Mouse (Mus musculus): ENCODE data around the gene Olfr749. TPM values are rescaled to one million over a fixed set of nuclear protein-coding genes. Genes with fewer than 3 reads are reported as not detected.

Olfr749 gene
- not detected for polyA plus RNA-seq (2014; fragmentation: Illumina TruSeq; extraction: RNeasy Lipid Tissue Mini Kit (QIAGEN cat#74804); ENCODE audit: insufficient read depth, low read depth, low replicate concordance)

GRCm38 (mm10) chr14:50744994-50745393, at the start of gene Olfr749:
Gene Olfr749, minus strand, starts transcription at chr14:50745094.

DNA sequence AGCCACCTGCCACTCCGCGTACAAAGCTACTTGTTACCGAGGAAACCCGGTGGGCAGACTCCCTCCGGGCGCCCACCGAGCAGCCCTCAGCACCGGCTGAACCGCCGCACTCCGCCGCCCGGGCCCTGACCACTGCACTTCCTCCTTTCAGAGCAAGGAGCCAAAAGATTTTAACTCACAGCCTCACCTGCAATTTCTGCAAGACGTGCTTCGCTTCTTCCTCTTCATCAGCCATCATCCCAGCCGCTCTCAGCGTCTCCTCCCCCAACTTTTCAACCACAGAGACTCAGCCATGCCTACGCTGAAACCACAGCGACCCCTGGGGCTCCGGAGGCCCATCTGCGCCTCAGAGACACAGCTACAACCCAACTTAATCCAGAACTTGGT, 40.4 kb upstream of the Olfr749 start, which contains the start of gene Ttc5:
Gene Ttc5, minus strand, starts transcription at position 269 of the 387 bp plus-strand sequence.

DNA sequence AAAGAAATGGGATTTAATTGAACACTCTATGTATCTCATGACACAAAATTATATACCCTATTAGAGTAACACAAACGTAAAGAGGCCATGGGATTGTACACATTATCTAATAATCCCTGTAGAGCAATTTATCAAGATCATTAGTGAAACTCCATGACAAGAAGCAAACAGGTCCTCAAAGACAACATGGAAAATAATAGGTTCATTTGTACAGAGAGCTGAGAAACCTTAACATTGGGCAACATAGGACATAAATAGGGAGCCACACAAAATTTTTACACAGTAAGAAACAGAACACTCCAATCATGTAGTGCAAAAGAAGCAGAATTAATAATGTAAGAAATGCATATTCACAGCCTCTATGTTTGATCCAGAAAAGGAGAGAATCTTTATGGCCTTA, 37.8 kb downstream of the Olfr749 start, which contains the start of gene Olfr748:
Gene Olfr748, plus strand, starts transcription at position 301 of the 400 bp plus-strand sequence.

GRCm38 (mm10) chr14:50693106-50693505, 51.8 kb downstream of the Olfr749 start, which contains the start of gene Olfr747:
Gene Olfr747, minus strand, starts transcription at chr14:50693206.

Other genes with a start within 250 kb of the Olfr749 start
- not detected for gene Olfr742, start 241.5 kb downstream of the Olfr749 start, polyA plus RNA-seq (2014; fragmentation: Illumina TruSeq; extraction: RNeasy Lipid Tissue Mini Kit (QIAGEN cat#74804); ENCODE audit: insufficient read depth, low read depth, low replicate concordance)
- gene Olfr743, start 223.3 kb downstream of the Olfr749 start, polyA plus RNA-seq (2014; fragmentation: Illumina TruSeq; extraction: RNeasy Lipid Tissue Mini Kit (QIAGEN cat#74804); ENCODE audit: insufficient read depth, low read depth, low replicate concordance) = not detected
- not detected for gene Olfr744, start 130.2 kb downstream of the Olfr749 start, polyA plus RNA-seq (2014; fragmentation: Illumina TruSeq; extraction: RNeasy Lipid Tissue Mini Kit (QIAGEN cat#74804); ENCODE audit: insufficient read depth, low read depth, low replicate concordance)
- gene Olfr745, start 105.7 kb downstream of the Olfr749 start, polyA plus RNA-seq (2014; fragmentation: Illumina TruSeq; extraction: RNeasy Lipid Tissue Mini Kit (QIAGEN cat#74804); ENCODE audit: insufficient read depth, low read depth, low replicate concordance) = not detected
- gene Olfr746, start 98.0 kb downstream of the Olfr749 start, polyA plus RNA-seq (2014; fragmentation: Illumina TruSeq; extraction: RNeasy Lipid Tissue Mini Kit (QIAGEN cat#74804); ENCODE audit: insufficient read depth, low read depth, low replicate concordance) = not detected
- not detected for gene Olfr747, start 51.9 kb downstream of the Olfr749 start, polyA plus RNA-seq (2014; fragmentation: Illumina TruSeq; extraction: RNeasy Lipid Tissue Mini Kit (QIAGEN cat#74804); ENCODE audit: insufficient read depth, low read depth, low replicate concordance)
- gene Olfr748, start 37.7 kb downstream of the Olfr749 start, polyA plus RNA-seq (2014; fragmentation: Illumina TruSeq; extraction: RNeasy Lipid Tissue Mini Kit (QIAGEN cat#74804); ENCODE audit: insufficient read depth, low read depth, low replicate concordance) = not detected
- gene Ttc5, start 40.4 kb upstream of the Olfr749 start, polyA plus RNA-seq (2014; fragmentation: Illumina TruSeq; extraction: RNeasy Lipid Tissue Mini Kit (QIAGEN cat#74804); ENCODE audit: insufficient read depth, low read depth, low replicate concordance) = 27.1 TPM
- not detected for gene Ccnb1ip1, start 62.6 kb upstream of the Olfr749 start, polyA plus RNA-seq (2014; fragmentation: Illumina TruSeq; extraction: RNeasy Lipid Tissue Mini Kit (QIAGEN cat#74804); ENCODE audit: insufficient read depth, low read depth, low replicate concordance)
- 18.8 TPM for gene Parp2, start 62.7 kb upstream of the Olfr749 start, polyA plus RNA-seq (2014; fragmentation: Illumina TruSeq; extraction: RNeasy Lipid Tissue Mini Kit (QIAGEN cat#74804); ENCODE audit: insufficient read depth, low read depth, low replicate concordance)
- gene Tep1, start 125.5 kb upstream of the Olfr749 start, polyA plus RNA-seq (2014; fragmentation: Illumina TruSeq; extraction: RNeasy Lipid Tissue Mini Kit (QIAGEN cat#74804); ENCODE audit: insufficient read depth, low read depth, low replicate concordance) = 24.0 TPM
- 0.58 TPM for gene Klhl33, start 152.4 kb upstream of the Olfr749 start, polyA plus RNA-seq (2014; fragmentation: Illumina TruSeq; extraction: RNeasy Lipid Tissue Mini Kit (QIAGEN cat#74804); ENCODE audit: insufficient read depth, low read depth, low replicate concordance)
- 62.6 TPM for gene Osgep, start 179.8 kb upstream of the Olfr749 start, polyA plus RNA-seq (2014; fragmentation: Illumina TruSeq; extraction: RNeasy Lipid Tissue Mini Kit (QIAGEN cat#74804); ENCODE audit: insufficient read depth, low read depth, low replicate concordance)
- gene Apex1, start 179.9 kb upstream of the Olfr749 start, polyA plus RNA-seq (2014; fragmentation: Illumina TruSeq; extraction: RNeasy Lipid Tissue Mini Kit (QIAGEN cat#74804); ENCODE audit: insufficient read depth, low read depth, low replicate concordance) = 29.3 TPM
- gene Pip4p1, start 185.8 kb upstream of the Olfr749 start, polyA plus RNA-seq (2014; fragmentation: Illumina TruSeq; extraction: RNeasy Lipid Tissue Mini Kit (QIAGEN cat#74804); ENCODE audit: insufficient read depth, low read depth, low replicate concordance) = 40.5 TPM
- 75.4 TPM for gene Pnp, start 186.0 kb upstream of the Olfr749 start, polyA plus RNA-seq (2014; fragmentation: Illumina TruSeq; extraction: RNeasy Lipid Tissue Mini Kit (QIAGEN cat#74804); ENCODE audit: insufficient read depth, low read depth, low replicate concordance)
- 28.1 TPM for gene Gm49342, start 199.4 kb upstream of the Olfr749 start, polyA plus RNA-seq (2014; fragmentation: Illumina TruSeq; extraction: RNeasy Lipid Tissue Mini Kit (QIAGEN cat#74804); ENCODE audit: insufficient read depth, low read depth, low replicate concordance)
- gene Pnp2, start 210.9 kb upstream of the Olfr749 start, polyA plus RNA-seq (2014; fragmentation: Illumina TruSeq; extraction: RNeasy Lipid Tissue Mini Kit (QIAGEN cat#74804); ENCODE audit: insufficient read depth, low read depth, low replicate concordance) = 1.7 TPM